Mouse (Mus musculus): ENCODE measurements around the gene Vmn1r16.
"Not testable (repeated sequence)": the region's sequence is repeated elsewhere in the genome, so short reads cannot be mapped to it uniquely, and the experiment has no call there.

The Vmn1r16 gene

DNA sequence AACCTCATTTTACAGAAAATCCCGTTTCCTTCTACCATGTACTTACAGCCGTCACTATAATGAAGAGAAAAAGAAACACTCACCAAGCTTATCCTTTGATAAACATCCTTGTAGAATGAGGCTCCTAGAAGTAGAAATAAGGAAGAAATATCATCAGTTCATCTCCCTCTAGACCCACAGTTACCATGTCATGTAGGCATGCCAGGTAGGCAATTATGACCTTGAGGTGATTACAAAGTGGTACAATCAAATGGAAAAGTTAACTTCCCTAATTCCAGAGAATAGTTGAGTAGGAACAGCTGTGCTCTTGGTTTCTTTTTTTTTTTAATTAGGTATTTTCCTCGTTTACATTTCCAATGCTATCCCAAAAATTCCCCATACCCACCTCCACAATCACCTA lies at the start of gene Vmn1r16:
Vmn1r16 (minus strand) TSS at position 101 of the 400 bp plus-strand sequence.
- no peak for DNase-seq

DNA sequence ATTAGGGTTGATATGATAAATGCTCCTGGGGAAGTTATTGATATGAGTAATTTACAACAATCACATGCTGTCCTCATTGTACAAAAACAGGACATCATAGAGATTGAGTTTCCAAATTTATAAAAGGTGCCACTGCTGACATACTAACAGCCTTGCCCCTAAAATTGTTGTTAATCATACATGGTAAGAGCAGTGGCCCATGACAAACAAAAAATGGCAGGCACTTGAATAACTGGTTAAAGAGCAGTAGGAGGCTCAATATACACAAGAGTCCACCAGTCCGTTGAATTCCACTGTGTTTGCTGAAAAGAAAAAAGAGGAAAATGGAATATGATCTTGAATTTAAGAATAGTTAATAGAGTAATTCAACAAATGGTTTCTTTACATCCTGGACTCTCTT lies 38.2 kb upstream of the Vmn1r16 start:
- no peak for DNase-seq

DNA sequence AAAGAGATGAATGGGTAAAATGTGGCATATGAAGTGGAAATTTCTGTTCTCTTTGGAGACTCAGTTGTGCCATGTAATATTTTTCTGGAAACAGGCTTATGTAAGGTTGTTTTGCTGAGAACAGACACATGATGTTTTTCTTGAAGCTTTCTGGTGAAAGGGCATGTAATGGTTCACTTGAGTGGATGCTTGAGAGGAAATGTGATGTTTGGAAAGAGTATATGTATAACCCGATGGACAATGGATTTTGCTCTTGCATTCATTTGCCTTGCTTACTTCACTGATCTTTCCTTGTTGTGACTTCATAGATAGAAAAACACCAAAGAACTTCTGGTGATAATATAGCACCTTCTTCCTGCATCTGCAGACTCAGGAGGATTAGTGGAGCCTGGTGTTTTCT lies 36.6 kb upstream of the Vmn1r16 start:
- DNase-seq: not testable (repeated sequence)

DNA sequence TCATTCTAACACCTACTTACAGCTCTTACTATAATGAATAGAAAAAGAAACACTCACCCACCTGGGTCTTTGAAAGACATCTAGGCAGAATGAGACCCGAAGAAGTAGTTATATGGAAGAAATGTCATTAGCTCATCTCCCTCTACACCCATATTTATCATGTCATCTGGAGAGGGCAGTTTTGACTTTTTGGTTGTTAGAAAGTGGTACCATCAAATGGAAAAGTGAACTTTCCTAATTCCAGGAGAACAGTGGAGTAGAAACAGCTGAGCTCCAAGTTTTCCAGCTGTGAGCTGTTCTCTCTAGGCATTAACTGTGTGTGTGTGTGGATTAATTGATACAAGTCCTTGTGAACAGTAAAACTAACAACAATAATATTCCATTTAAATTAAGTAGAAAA lies 34.3 kb upstream of the Vmn1r16 start, which contains the start of gene Vmn1r17:
Vmn1r17 (minus strand) TSS at position 101 of the 400 bp plus-strand sequence.
- no peak for DNase-seq

DNA sequence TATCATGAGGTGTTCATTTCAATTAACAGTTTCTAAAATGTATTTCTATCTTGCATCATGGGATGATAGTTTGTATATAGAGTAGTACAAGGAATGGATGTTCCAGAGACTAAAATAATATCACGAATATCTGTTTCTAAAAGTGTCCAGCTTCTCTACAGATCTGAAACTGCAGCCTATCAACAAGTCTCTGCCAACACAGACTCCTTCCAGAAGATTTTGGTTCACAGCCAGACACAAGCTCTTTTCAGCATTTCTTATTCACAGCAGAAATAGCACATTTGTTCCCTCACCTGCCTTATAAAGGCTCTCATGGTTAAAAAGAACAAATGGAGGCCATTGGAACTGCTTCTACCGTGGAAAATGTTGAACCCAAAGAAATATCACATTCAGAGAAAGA lies 27.6 kb upstream of the Vmn1r16 start:
- DNase-seq: no peak

DNA sequence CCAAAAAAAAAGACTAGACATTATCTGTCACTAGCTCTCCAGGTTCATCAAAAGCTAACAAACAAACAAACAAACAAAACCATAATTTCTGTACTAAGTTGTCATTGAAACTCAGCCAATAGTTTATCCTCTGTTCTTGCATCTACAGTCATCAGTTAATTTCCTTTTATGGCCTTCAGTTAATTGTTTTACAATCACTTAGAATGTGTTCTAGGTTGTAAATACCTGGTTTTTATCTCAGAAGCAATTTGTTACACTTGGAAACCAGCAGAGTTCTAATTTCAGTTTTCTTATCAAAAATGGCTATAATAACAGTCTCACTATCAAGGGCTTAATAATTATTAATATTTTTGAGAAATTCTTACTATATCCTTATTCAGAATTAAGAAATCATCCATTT lies 3.1 kb downstream of the Vmn1r16 start:
- no peak for DNase-seq

DNA sequence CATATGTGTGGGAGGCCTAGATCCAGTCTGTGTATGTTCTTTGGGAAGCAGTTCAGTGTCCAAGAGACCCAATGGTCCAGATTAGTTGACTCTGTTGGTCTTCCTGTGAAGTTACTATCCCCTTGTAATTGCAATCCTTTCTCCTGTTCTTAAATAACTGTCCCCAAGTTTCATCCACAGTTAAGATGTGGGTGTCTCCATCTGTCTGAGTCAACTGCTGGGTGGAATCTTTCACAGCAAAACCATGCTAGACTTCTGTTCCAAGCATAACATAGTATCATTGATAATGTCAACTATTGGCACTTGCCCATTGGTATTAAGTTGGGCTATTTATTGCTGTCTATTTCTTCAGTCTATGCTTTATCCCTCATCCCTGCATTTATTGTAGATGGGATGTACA lies 50.3 kb downstream of the Vmn1r16 start:
- no peak for DNase-seq

DNA sequence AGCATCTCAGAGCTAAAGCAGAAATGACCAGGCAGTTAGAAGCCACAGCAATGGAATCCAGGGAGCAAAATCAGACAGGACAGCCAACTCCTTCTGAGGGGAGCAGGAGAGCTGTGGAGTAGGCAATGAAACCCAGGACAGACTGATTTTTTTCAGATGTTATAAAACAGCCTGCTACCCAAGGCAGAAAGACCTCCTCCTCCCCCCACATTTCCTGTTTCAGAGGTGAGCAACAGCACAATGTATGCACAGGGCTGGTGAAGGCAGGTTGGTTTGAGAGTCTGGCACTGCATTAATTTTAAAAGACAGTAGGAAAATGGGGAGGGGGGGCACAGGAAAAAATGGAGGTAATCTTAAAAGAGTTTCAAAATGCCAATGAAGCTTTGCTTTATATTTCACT lies 56.8 kb downstream of the Vmn1r16 start:
- DNase-seq: no peak

DNA sequence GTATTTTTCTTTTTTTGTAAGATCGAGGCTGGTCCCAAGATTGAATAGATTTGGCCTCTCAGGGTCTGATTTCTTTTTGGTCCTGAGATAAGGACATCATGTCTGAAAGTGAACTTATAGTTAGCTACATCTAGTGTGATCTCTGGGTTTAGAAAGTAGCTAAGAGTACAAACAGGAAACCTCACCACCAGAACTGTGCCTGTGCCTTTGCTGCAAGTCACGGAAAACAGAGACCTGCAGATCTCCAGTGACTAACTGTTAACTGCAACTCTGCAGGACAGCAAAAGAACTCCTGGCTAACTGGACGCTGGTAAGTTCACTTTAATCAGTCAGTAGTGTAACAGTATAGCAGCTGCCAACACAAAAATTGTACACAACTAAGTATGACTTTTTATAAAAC lies 57.4 kb downstream of the Vmn1r16 start:
- DNase-seq: no peak

Data from kidney, adult 11 months (tissue).